Mouse (Mus musculus) intestine, embryonic 14.5 days (tissue): ENCODE results near the gene Tmprss6. TPM values are rescaled to one million over a fixed set of nuclear protein-coding genes. Genes with fewer than 3 reads are reported as not detected.

ENCODE experiments used
- ATAC-seq: fragments of 200-750 bp; cut with Nextera tagmentation; replicated peaks from 2 replicates; pipeline ENCODE4 v1.8.0; 2017; ENCODE audit warnings: low read depth, moderate number of reproducible peaks, moderate TSS enrichment, moderate library complexity; ENCODE audit not compliant: low FRiP score, low TSS enrichment
- DNase-seq: peaks from one replicate; pipeline ENCODE4 v3.0.0-alpha.2; 2018; ENCODE audit warnings: low spot score
- H3K27ac ChIP-seq: fragments of 300-500 bp; sonication (generic); 2 replicates; pipeline ENCODE4 v1.5.1; 2014; ENCODE audit warnings: low read depth, mild to moderate bottlenecking, control low read depth
- H3K27me3 ChIP-seq: fragments of 300-500 bp; sonication (generic); replicated peaks from 2 replicates; pipeline ENCODE4 v1.6.1; 2014; ENCODE audit warnings: low read length, control low read depth; ENCODE audit not compliant: control insufficient read depth, insufficient read depth
- H3K36me3 ChIP-seq: fragments of 300-500 bp; sonication (generic); 2 replicates; pipeline ENCODE4 v1.6.1; 2014; ENCODE audit warnings: low read length, control low read depth; ENCODE audit not compliant: control insufficient read depth, insufficient read depth
- H3K4me1 ChIP-seq: fragments of 300-500 bp; sonication (generic); replicated peaks from 2 replicates; pipeline ENCODE4 v1.6.1; 2014; ENCODE audit warnings: low read length, control low read depth, mixed read lengths; ENCODE audit not compliant: control insufficient read depth, insufficient read depth
- H3K4me2 ChIP-seq: fragments of 300-500 bp; sonication (generic); 2 replicates; pipeline ENCODE4 v1.6.1; 2014; ENCODE audit warnings: low read length
- H3K4me3 ChIP-seq: fragments of 300-500 bp; sonication (generic); 2 replicates; pipeline ENCODE4 v1.5.1; 2014; ENCODE audit warnings: low read depth, low read length, control low read depth, mixed read lengths
- H3K9ac ChIP-seq: fragments of 300-500 bp; sonication (generic); 2 replicates; pipeline ENCODE4 v1.6.1; 2014; ENCODE audit warnings: mild to moderate bottlenecking, low read length
- H3K9me3 ChIP-seq: fragments of 300-500 bp; sonication (generic); 2 replicates; pipeline ENCODE4 v1.6.1; 2016; ENCODE audit warnings: low read length, control low read depth; ENCODE audit not compliant: control insufficient read depth
- WGBS: fragments of 180-500 bp; shearing (Covaris S2); extraction: QIAGEN DNeasy Blood & Tissue Kit; methylation state at CpG from one replicate; pipeline ENCODE4 v1.1.7; 2014; 5-methylcytosine and 5-hydroxymethylcytosine counted together
- polyA plus RNA-seq: library from polyadenylated mRNA; unstranded; fragments of >200 nt; fragmentation: Nextera tagmentation; extraction: Ambion mirVana; gene quantifications from 2 replicates; pipeline ENCODE4 v1.2.1, GENCODE M21; 2014

The Tmprss6 gene
- 0.09 TPM in 1 of 2 replicates, not detected in the other for polyA plus RNA-seq

DNA sequence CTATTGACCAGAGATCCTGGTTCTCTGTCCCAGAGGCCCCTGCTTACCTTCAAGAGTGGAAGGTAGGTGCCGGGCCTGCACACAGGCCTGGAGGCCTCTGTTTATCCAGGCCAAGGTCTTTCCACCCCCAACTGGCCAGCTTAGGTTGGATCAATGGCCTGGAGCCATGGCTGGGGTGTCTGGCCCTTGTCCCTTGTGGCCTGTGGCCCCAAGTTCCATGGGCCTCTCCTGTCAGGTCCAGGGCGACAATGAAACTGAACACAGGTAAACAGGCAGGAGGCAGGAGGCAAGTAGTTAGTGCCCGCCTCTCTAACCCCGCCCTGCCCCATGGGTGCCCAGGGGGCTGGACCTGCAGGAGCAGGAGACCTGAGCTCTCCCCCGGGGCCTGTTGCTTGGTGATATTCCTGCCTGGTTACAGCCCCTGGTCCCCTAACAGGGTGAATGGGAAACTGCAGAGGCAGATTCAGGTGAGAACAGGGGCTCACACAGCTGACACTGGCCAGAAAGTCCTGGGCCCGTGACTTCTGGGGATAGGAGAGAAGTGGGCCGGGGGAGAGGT is at the start of gene Tmprss6:
Gene Tmprss6 (minus strand): TSS at position 256 of the 559 bp plus-strand sequence.
- no peak within 1 kb of the TSS for H3K27ac ChIP-seq
- no peak within 1 kb of the TSS for H3K9ac ChIP-seq
- no peaks in the 10 kb centered on the region for H3K27me3 ChIP-seq
- H3K4me3 ChIP-seq = no peak within 1 kb of the TSS
- 76% methylated on average over 7 of the region's 7 CpGs for WGBS
- H3K4me1 ChIP-seq = peaks cover 6% of the 10 kb centered on the region; the same call in 1 of the 2 replicates
- no peaks in the 10 kb centered on the region for H3K9me3 ChIP-seq
- ATAC-seq (no peak), DNase-seq (no peak)
- no peaks in the 10 kb centered on the region for H3K36me3 ChIP-seq
- no peak within 1 kb of the TSS for H3K4me2 ChIP-seq

DNA sequence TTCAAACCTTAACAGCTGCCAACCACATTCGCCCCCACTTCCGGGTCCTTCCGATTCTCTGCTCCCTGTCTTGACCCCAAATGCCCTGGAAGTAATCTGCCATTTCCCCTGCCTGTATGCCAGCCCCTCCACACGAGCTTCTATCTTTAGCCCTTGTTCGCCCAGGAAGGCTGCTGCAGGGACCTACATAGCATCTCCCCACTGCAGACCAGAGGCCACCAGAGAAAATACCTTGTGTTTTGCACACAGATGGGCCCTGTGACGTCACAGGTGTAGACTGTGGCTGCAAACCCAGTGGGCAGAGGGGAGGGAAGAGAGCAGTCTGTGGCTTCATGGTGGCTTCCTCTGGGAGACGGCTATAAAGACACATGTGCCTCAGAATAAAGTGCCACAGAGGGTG is 49.8 kb upstream of the Tmprss6 start:
- Histone ChIP-seq H3K9me3 (no peaks in the 10 kb centered on the region), H3K27ac (no peak overlapping the region), H3K4me1 (0 out of 2 replicates have a peak, but pooled peaks cover 4% of the 10 kb centered on the region), H3K4me3 (no peak overlapping the region), H3K36me3 (no peaks in the 10 kb centered on the region), H3K4me2 (no peak overlapping the region), H3K9ac (no peak overlapping the region), H3K27me3 (no peaks in the 10 kb centered on the region)
- ATAC-seq (no peak), DNase-seq (no peak)
- 71% methylated on average over 7 of the region's 7 CpGs for WGBS

DNA sequence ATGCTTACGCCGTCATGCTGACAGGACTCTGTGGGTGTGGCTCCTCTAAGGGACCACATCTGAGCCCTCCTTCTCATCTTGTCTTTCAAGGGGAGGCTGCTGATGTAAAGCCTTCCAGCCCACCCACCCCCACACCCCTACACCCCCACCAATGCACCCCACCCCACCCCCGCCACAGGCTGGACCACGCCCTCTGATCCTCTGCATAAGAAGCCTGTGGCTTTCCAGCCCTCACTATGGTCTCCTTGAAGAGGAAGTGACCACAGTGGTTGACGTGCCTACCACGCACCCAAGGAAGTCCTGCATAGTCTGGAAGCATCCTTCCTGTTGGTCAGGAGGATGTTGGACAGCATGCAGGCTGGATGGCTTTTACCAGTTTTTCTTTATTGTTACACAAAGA is 47.3 kb upstream of the Tmprss6 start:
- Histone ChIP-seq H3K9me3 (no peaks in the 10 kb centered on the region), H3K4me2 (no peak overlapping the region), H3K27me3 (no peaks in the 10 kb centered on the region), H3K36me3 (no peaks in the 10 kb centered on the region), H3K9ac (no peak overlapping the region), H3K4me3 (no peak overlapping the region), H3K27ac (no peak overlapping the region), H3K4me1 (0 out of 2 replicates have a peak, but pooled peaks cover 4% of the 10 kb centered on the region)
- 84% methylated on average over 6 of the region's 6 CpGs for WGBS
- DNase-seq (no peak), ATAC-seq (no peak)

DNA sequence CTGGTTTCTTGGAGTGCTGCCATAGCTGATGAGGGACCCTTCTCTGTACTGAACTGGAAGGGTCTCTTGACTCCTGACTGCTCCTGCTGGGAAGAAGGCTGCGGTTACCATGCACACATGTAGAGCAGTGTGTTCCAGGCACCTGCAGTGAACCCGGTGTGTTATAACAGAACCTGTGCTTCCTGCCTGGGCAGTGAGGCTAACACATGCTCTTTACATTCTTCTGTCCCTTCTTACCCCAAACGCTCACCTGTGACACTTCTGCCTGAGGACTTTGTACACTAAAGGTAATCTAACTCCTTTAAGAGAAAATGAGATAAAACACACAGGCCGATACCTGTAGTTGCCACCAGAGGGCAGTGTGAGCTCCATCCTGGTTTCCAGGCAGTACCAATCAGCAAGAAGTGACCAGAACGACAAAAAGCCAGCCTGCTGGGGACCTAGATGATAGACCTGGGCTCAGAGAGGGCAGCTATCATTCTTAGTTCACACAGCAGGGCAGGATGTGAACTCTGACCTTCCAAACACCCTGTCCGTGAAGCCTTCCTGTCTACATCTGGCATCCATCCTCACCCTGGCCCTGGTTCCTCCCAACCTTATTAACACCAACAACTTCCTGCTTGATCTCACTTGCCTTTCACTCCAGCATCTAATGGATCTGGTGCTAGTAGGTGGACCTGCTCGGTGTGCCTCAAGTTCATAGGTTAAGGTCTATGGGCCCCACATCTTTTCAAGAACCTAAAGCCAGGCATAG is 46.1 kb upstream of the Tmprss6 start:
- H3K9ac ChIP-seq = no peak overlapping the region
- no peak for ATAC-seq
- WGBS = 30% methylated on average over 7 of the region's 7 CpGs

DNA sequence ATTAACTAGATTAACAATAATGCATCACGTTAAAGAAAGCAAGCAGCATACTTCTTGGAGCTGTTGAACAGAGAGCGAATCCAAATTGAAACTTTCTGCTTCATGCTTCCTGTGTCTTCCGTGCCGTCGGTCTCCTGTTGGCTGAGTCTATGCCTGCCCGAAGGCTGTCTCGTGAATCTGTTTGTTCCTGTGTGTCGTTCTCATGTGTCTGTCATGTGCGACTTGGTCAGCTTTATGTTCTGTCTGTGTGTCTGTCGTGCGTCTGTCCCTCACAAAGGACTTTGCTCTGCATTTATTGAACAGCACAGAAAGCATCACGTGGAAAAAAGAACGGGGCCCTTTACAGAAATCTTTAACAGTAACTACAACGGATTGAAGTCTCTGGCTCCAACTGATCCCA is 44.6 kb upstream of the Tmprss6 start:
- Histone ChIP-seq H3K27ac (no peak overlapping the region), H3K4me2 (no peak overlapping the region), H3K4me3 (no peak overlapping the region), H3K9ac (no peak overlapping the region), H3K27me3 (no peaks in the 10 kb centered on the region), H3K4me1 (0 out of 2 replicates have a peak, but pooled peaks cover 10% of the 10 kb centered on the region), H3K9me3 (no peaks in the 10 kb centered on the region), H3K36me3 (no peaks in the 10 kb centered on the region)
- no peak for DNase-seq
- 81% methylated on average over 14 of the region's 14 CpGs for WGBS
- no peak for ATAC-seq

More for the DNA sequence above, 46.1 kb upstream of the Tmprss6 start:
- DNase-seq = peak; percentile 94
- H3K4me3 ChIP-seq = no peak overlapping the region
- H3K4me2 ChIP-seq = no peak overlapping the region
- H3K9me3 ChIP-seq = no peaks in the 10 kb centered on the region
- H3K27me3 ChIP-seq = no peaks in the 10 kb centered on the region
- no peak overlapping the region for H3K27ac ChIP-seq
- H3K36me3 ChIP-seq = no peaks in the 10 kb centered on the region
- H3K4me1 ChIP-seq = 0 out of 2 replicates have a peak, but pooled peaks cover 9% of the 10 kb centered on the region

DNA sequence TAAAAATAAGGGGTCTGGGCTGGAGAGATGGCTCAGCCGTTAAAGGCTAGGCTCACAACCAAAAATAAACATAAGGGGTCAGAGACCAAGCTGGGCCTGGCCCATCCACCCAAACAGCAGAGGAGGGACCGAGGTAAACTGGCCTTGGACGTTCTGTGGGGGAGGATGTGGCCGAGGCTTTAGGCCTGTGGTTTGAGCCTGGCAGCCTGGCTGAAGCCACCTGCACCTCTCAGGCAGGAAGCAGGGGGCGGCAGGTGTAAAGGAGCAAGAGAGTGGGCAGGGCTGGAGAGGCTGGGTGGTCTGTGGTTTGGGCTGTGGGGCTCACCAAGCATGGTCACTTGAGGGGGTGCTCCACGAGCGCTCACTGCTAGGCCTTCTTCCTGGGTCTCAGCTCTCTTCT is 43.5 kb upstream of the Tmprss6 start:
- 58% methylated on average over 7 of the region's 7 CpGs for WGBS
- no peak for ATAC-seq

DNA sequence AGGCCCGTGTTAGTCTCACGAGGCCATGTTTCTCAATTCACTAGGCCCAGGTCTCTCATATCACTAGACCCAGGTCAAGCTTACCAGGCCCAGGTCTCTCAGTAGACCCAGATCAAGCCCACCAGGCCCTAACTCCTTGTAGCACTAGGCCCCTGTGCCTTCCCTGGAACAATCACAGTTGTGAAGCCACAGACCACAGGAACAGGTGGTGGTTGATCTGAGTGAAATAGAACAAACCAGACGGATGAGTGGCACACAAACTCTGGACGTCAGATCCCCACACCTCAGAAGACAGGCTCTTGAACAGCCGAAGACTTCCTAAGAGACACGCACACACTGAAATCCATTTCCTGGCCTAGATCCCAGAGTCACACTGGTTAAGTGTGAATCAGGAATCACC is 42.3 kb upstream of the Tmprss6 start:
- Histone ChIP-seq H3K4me3 (no peak overlapping the region), H3K27ac (no peak overlapping the region), H3K36me3 (no peaks in the 10 kb centered on the region), H3K4me2 (no peak overlapping the region), H3K27me3 (no peaks in the 10 kb centered on the region), H3K9me3 (no peaks in the 10 kb centered on the region), H3K9ac (no peak overlapping the region), H3K4me1 (0 out of 2 replicates have a peak, but pooled peaks cover 10% of the 10 kb centered on the region)
- ATAC-seq = no peak
- WGBS = 89% methylated on average over 6 of the region's 6 CpGs
- no peak for DNase-seq

More for the DNA sequence above, 43.5 kb upstream of the Tmprss6 start:
- no peaks in the 10 kb centered on the region for H3K27me3 ChIP-seq
- no peaks in the 10 kb centered on the region for H3K36me3 ChIP-seq
- DNase-seq = no peak
- no peak overlapping the region for H3K4me3 ChIP-seq
- H3K4me1 ChIP-seq = 0 out of 2 replicates have a peak, but pooled peaks cover 10% of the 10 kb centered on the region
- no peaks in the 10 kb centered on the region for H3K9me3 ChIP-seq
- H3K9ac ChIP-seq = no peak overlapping the region
- H3K27ac ChIP-seq = no peak overlapping the region
- no peak overlapping the region for H3K4me2 ChIP-seq

DNA sequence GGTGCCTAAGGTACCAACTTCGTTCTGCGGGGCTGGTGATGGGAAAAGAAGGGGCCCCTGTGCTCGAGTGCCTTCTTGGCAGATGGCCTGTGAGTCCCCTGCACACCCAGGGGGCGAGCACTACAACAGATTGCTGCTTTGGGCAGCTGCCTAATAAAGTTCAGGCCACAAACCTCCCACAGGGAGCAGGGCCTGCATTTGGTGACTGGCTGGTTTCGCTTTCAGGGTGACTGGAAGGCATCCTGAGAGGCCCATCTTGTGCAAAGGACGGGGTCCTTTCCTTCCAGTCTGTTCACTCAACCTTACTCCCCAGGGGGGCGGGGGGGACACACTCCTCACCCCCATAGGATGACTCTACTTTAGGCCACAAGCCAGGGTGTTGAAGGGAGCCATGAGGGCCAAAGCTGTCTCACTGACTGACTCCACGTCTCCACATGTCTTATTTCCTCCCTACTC is 41.7 kb upstream of the Tmprss6 start:
- WGBS = 64% methylated on average over 8 of the region's 8 CpGs
- Histone ChIP-seq H3K4me2 (0 out of 2 replicates have a peak overlapping the region, but pooled peaks have one; percentile 8), H3K9me3 (no peaks in the 10 kb centered on the region), H3K27me3 (no peaks in the 10 kb centered on the region), H3K27ac (no peak overlapping the region), H3K4me3 (no peak overlapping the region), H3K36me3 (no peaks in the 10 kb centered on the region), H3K4me1 (0 out of 2 replicates have a peak, but pooled peaks cover 10% of the 10 kb centered on the region), H3K9ac (0 out of 2 replicates have a peak overlapping the region, but pooled peaks have one; percentile 5)
- ATAC-seq (no peak), DNase-seq (no peak)
